Mouse (Mus musculus) megakaryocyte, embryonic 14.5 days (primary cell): Measurements from ENCODE around the gene Nxn. TPM values are rescaled to one million over a fixed set of nuclear protein-coding genes. Genes with fewer than 3 reads are reported as not detected.

Experiments
- H3K27me3 ChIP-seq: replicated peaks from 2 replicates; pipeline ENCODE3; 2012; ENCODE audit warnings: inconsistent platforms
- H3K36me3 ChIP-seq: replicated peaks from 2 replicates; pipeline ENCODE3; 2012; ENCODE audit warnings: low read length, inconsistent platforms, mixed read lengths
- H3K4me1 ChIP-seq: 2 replicates; pipeline ENCODE4 v1.6.1; 2012; ENCODE audit warnings: inconsistent platforms
- H3K4me3 ChIP-seq: replicated peaks from 2 replicates; pipeline ENCODE3; 2012; ENCODE audit warnings: moderate library complexity, mild to moderate bottlenecking, inconsistent platforms
- H3K9me3 ChIP-seq: 2 replicates; pipeline ENCODE4 v1.6.1; 2012; ENCODE audit warnings: inconsistent platforms
- FLI1 ChIP-seq: IDR thresholded peaks from 2 replicates; pipeline ENCODE4 v1.6.1; 2012; ENCODE audit warnings: low read length, inconsistent platforms, mixed read lengths
- GATA1 ChIP-seq: IDR thresholded peaks from 3 replicates; pipeline ENCODE4 v1.6.1; 2012; ENCODE audit warnings: mixed read lengths, low read length, inconsistent platforms, borderline replicate concordance
- polyA plus RNA-seq: library from polyadenylated mRNA; stranded (reverse); fragments of >175 nt; gene quantifications from 2 replicates; pipeline ENCODE4 v1.2.3, GENCODE M21; 2012; ENCODE audit warnings: low replicate concordance; ENCODE audit not compliant: insufficient read depth

The Nxn gene
- polyA plus RNA-seq, 1 experiment: 4.1 TPM

- peaks cover 12% of the 10 kb centered on the region for H3K4me1 ChIP-seq
- TF ChIP-seq FLI1 (no peak), GATA1 (no peak)
- no peak overlapping the region for H3K4me3 ChIP-seq
- H3K36me3 ChIP-seq: peaks cover 16% of the 10 kb centered on the region
- H3K27me3 ChIP-seq: peaks cover 25% of the 10 kb centered on the region
- no peaks in the 10 kb centered on the region for H3K9me3 ChIP-seq
These were observed 26.8 kb upstream of the Nxn start for GRCm38 (mm10) chr11:76425749-76426148.

GRCm38 (mm10) chr11:76420896-76421295 is 22.0 kb upstream of the Nxn start:
- TF ChIP-seq GATA1 (no peak), FLI1 (no peak)
- peaks cover 5% of the 10 kb centered on the region; the same call in 1 of the 2 replicates for H3K4me1 ChIP-seq
- H3K9me3 ChIP-seq: no peaks in the 10 kb centered on the region
- peaks cover 8% of the 10 kb centered on the region for H3K27me3 ChIP-seq
- peaks cover 58% of the 10 kb centered on the region for H3K36me3 ChIP-seq
- no peak overlapping the region for H3K4me3 ChIP-seq

- H3K4me1 ChIP-seq: peaks cover 5% of the 10 kb centered on the region; the same call in 1 of the 2 replicates
- no peak overlapping the region for H3K4me3 ChIP-seq
- peaks cover 2% of the 10 kb centered on the region for H3K27me3 ChIP-seq
- no peaks in the 10 kb centered on the region for H3K9me3 ChIP-seq
- TF ChIP-seq FLI1 (no peak), GATA1 (no peak)
- H3K36me3 ChIP-seq: peaks cover 75% of the 10 kb centered on the region
These were observed 20.2 kb upstream of the Nxn start for GRCm38 (mm10) chr11:76419179-76419578.

- TF ChIP-seq GATA1: no peak
- TF ChIP-seq FLI1: no peak
- peaks cover 5% of the 10 kb centered on the region; the same call in 1 of the 2 replicates for H3K4me1 ChIP-seq
- no peaks in the 10 kb centered on the region for H3K27me3 ChIP-seq
- no peak overlapping the region for H3K4me3 ChIP-seq
- peaks cover 83% of the 10 kb centered on the region for H3K36me3 ChIP-seq
- no peaks in the 10 kb centered on the region for H3K9me3 ChIP-seq
These were observed 19.5 kb upstream of the Nxn start for GRCm38 (mm10) chr11:76418423-76418822.

GRCm38 (mm10) chr11:76415985-76416384 is 17.0 kb upstream of the Nxn start:
- Histone ChIP-seq H3K9me3 (no peaks in the 10 kb centered on the region), H3K4me1 (peaks cover 5% of the 10 kb centered on the region; the same call in 1 of the 2 replicates), H3K4me3 (no peak overlapping the region), H3K36me3 (peaks cover 86% of the 10 kb centered on the region), H3K27me3 (no peaks in the 10 kb centered on the region)
- TF ChIP-seq GATA1 (no peak), FLI1 (no peak)

- H3K36me3 ChIP-seq: peaks cover 87% of the 10 kb centered on the region
- TF ChIP-seq GATA1 (no peak), FLI1 (no peak)
- H3K4me1 ChIP-seq: peaks cover 5% of the 10 kb centered on the region
- H3K27me3 ChIP-seq: no peaks in the 10 kb centered on the region
- H3K4me3 ChIP-seq: no peak overlapping the region
- no peaks in the 10 kb centered on the region for H3K9me3 ChIP-seq
These were observed 16.1 kb upstream of the Nxn start for GRCm38 (mm10) chr11:76415001-76415400.

GRCm38 (mm10) chr11:76413202-76413601 is 14.3 kb upstream of the Nxn start:
- Histone ChIP-seq H3K9me3 (no peaks in the 10 kb centered on the region), H3K4me1 (peaks cover 7% of the 10 kb centered on the region; the same call in 1 of the 2 replicates), H3K36me3 (peaks cover 73% of the 10 kb centered on the region), H3K4me3 (no peak overlapping the region), H3K27me3 (no peaks in the 10 kb centered on the region)
- TF ChIP-seq FLI1 (no peak), GATA1 (no peak)

GRCm38 (mm10) chr11:76410826-76411225 is 11.9 kb upstream of the Nxn start:
- Histone ChIP-seq H3K4me1 (peaks cover 19% of the 10 kb centered on the region), H3K36me3 (peaks cover 50% of the 10 kb centered on the region), H3K27me3 (no peaks in the 10 kb centered on the region), H3K9me3 (no peaks in the 10 kb centered on the region), H3K4me3 (no peak overlapping the region)
- no peak for TF ChIP-seq GATA1
- TF ChIP-seq FLI1: no peak

GRCm38 (mm10) chr11:76406702-76407583 is 8.0 kb upstream of the Nxn start, which contains the start of gene Timm22:
TSS of gene Timm22 (plus strand) at chr11:76406952.
- Histone ChIP-seq H3K4me3 (peak within 1 kb of the TSS; percentile 99), H3K9me3 (no peaks in the 10 kb centered on the region), H3K4me1 (peaks cover 19% of the 10 kb centered on the region), H3K27me3 (peaks cover 3% of the 10 kb centered on the region), H3K36me3 (peaks cover 16% of the 10 kb centered on the region)
- TF ChIP-seq FLI1: no peak
- TF ChIP-seq GATA1: no peak

GRCm38 (mm10) chr11:76405626-76406264 is 6.8 kb upstream of the Nxn start:
- peaks cover 19% of the 10 kb centered on the region for H3K4me1 ChIP-seq
- peaks cover 7% of the 10 kb centered on the region for H3K36me3 ChIP-seq
- no peak overlapping the region for H3K4me3 ChIP-seq
- H3K27me3 ChIP-seq: peaks cover 8% of the 10 kb centered on the region
- TF ChIP-seq GATA1: no peak
- H3K9me3 ChIP-seq: no peaks in the 10 kb centered on the region

GRCm38 (mm10) chr11:76405113-76405512 is 6.2 kb upstream of the Nxn start:
- TF ChIP-seq GATA1: no peak
- no peak for TF ChIP-seq FLI1
- no peaks in the 10 kb centered on the region for H3K9me3 ChIP-seq
- H3K36me3 ChIP-seq: peaks cover 5% of the 10 kb centered on the region
- peaks cover 8% of the 10 kb centered on the region for H3K27me3 ChIP-seq
- H3K4me1 ChIP-seq: peaks cover 24% of the 10 kb centered on the region
- H3K4me3 ChIP-seq: no peak overlapping the region
